Mouse (Mus musculus): Measurements from ENCODE around the gene Atxn7l2. TPM values are rescaled to one million over a fixed set of nuclear protein-coding genes. Genes with fewer than 3 reads are reported as not detected.

Gene Atxn7l2
- total and polyA plus RNA-seq, 3 experiments: 5.6 to 14.6 TPM; not detected in 1

DNA sequence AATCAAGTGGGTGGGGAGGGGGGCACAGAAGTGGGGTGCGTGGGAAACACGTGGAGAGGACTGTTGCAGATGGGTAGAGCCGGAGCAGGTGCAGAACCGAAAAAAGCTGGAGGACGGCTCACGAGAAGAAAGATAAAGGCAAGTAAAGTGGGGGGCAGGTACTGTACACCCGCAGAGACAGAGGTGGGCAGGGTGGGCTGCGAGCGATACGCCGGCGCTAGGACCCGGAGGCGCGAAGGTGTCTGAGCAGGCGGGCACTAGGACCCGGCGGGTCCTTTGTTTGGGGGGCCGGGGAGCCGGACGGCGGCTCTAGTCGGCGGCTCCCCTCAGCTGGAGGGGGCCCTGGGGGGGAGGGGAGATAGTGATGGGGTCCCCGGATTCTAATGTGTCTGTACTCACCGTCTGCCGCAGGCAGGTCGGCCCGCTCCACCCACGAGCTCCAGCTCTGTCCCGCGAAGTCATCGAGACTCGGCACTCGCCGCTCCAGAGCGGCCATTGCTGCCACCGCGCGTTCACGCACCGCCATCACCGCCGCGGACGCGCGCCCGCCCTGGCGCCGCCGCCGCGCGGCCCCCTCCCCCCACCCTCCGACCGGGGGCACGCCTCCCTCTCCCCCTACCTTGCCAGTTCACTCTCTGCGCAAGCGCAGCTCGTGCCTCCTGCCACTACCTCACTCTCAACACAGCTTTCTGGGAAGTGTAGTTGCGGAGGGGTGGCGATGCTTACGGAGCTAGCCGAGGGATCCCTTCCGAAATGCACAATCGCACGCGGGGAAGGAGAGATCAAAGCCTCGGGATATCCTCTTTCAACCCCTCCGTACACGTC is 576 bp downstream of the Atxn7l2 start (continued):
- TF ChIP-seq POLR2AphosphoS5 (IDR thresholded peaks at IDR 0.05; ENCODE audit: borderline replicate concordance, low read depth, low read length): no peak
- no peak for TF ChIP-seq USF2 (IDR thresholded peaks at IDR 0.05; ENCODE audit: borderline replicate concordance in 1 of 2, insufficient read depth in 1 of 2, low read depth in 1 of 2, low read length in 2 of 2)
- peak; percentile 86 for TF ChIP-seq NELFE (IDR thresholded peaks at IDR 0.05; ENCODE audit: low read depth, low read length)

DNA sequence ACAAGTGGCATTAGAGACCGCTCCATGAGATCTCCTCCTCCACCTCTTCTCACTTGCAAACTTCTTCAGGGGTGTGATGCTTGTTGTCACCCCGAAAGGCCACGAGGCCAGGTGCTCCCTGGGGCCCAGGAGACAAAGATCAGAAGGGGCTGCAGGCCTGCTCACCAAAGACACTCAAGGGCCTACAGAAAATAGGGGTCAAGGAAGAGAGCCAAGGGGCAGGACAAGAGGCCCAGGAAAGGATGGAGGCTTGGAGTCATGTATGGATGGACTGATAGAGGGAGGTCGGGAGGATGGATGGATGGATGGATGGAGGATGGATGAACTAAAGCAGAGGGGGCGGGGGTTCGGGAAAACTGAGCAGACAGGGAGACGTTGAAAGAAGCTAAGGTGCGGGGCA is 1.2 kb downstream of the Atxn7l2 start:
- H3K27ac ChIP-seq (ENCODE audit: control insufficient read depth, low read depth, low read length): peak overlapping the region; percentile 13; the same call in 1 of the 2 replicates
- TF ChIP-seq MYC (IDR thresholded peaks at IDR 0.05; ENCODE audit: low read depth, low read length) (no peak), MAFK (IDR thresholded peaks at IDR 0.05; ENCODE audit: borderline replicate concordance, low read depth, low read length) (no peak), USF2 (IDR thresholded peaks at IDR 0.05; ENCODE audit: borderline replicate concordance in 1 of 2, insufficient read depth in 1 of 2, low read depth in 1 of 2, low read length in 2 of 2) (no peak), RAD21 (IDR thresholded peaks at IDR 0.05; ENCODE audit: low read depth, low read length) (no peak), ZC3H11A (IDR thresholded peaks at IDR 0.05; ENCODE audit: low read depth, low read length) (no peak), ZMIZ1 (IDR thresholded peaks at IDR 0.05; ENCODE audit: low read depth, low read length) (no peak), CTCF (IDR thresholded peaks at IDR 0.05 in 2 of 3, conservative IDR thresholded peaks at IDR 0.05 in 1 of 3; ENCODE audit: control insufficient read depth in 1 of 3, insufficient read depth in 1 of 3, low read depth in 2 of 3, low read length in 3 of 3, poor library complexity in 1 of 3, severe bottlenecking in 1 of 3) (no peak)

DNA sequence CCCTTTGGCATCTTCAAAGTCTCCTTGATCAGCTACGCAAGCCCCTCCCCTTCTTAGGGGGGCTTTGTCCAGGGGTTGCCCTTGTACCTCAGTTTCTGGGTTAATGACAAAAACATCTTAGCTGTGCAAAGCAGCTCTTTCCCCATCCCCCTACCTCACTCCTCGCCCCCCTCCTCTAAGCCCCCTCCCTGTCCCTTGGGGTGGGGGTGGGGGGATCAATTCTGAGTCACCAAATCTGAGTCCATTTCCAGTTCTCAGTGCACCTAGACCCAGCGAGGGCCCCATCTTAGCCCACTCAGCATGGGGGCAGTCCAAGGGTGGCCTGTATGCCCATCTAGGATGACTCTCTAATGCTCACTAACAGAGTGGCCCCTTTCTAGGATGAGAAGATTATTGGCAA is 1.7 kb downstream of the Atxn7l2 start:
- peaks cover 8% of the 10 kb centered on the region for H3K79me2 ChIP-seq (ENCODE audit: control insufficient read depth, insufficient read depth, low read length, poor library complexity)
- H3K9me3 ChIP-seq (replicated peaks; ENCODE audit: insufficient read depth, low read length): no peaks in the 10 kb centered on the region
- H3K27ac ChIP-seq (ENCODE audit: control insufficient read depth, low read depth, low read length): no peak overlapping the region
- DNase-seq (ENCODE audit: low read depth, low spot score): no peak
- H3K9ac ChIP-seq (ENCODE audit: control insufficient read depth, low read depth, low read length, poor library complexity, severe bottlenecking): peak overlapping the region; percentile 93
- H3K4me1 ChIP-seq (ENCODE audit: control insufficient read depth in 1 of 2, insufficient read depth in 2 of 2, low read length in 2 of 2): peaks cover 2 to 9% of the 10 kb centered on the region in 2 experiments; a peak in 2 of 4 replicates
- TF ChIP-seq NRF1 (IDR thresholded peaks at IDR 0.05; ENCODE audit: insufficient read depth, low read depth, low read length, poor library complexity, severe bottlenecking) (no peak), SMC3 (IDR thresholded peaks at IDR 0.05; ENCODE audit: low read depth, low read length) (no peak), NELFE (IDR thresholded peaks at IDR 0.05; ENCODE audit: low read depth, low read length) (no peak), MYB (IDR thresholded peaks at IDR 0.05; ENCODE audit: low read depth, low read length) (no peak), UBTF (IDR thresholded peaks at IDR 0.05; ENCODE audit: borderline replicate concordance, insufficient read depth, low read depth, low read length) (no peak), ZKSCAN1 (IDR thresholded peaks at IDR 0.05; ENCODE audit: low read depth, low read length) (no peak), USF1 (IDR thresholded peaks at IDR 0.05; ENCODE audit: low read depth, low read length) (no peak), POLR2A (IDR thresholded peaks at IDR 0.05; ENCODE audit: control insufficient read depth in 1 of 2, insufficient read depth in 1 of 2, low read depth in 1 of 2, low read length in 2 of 2, poor library complexity in 1 of 2) (no peak), EP300 (IDR thresholded peaks at IDR 0.05; ENCODE audit: low read depth in 1 of 2, low read length in 2 of 2) (no peak), ZC3H11A (IDR thresholded peaks at IDR 0.05; ENCODE audit: low read depth, low read length) (no peak), GABPA (IDR thresholded peaks at IDR 0.05; ENCODE audit: low read depth, low read length) (no peak), TAL1 (IDR thresholded peaks at IDR 0.05; ENCODE audit: low read length) (no peak), MYC (IDR thresholded peaks at IDR 0.05; ENCODE audit: low read depth, low read length) (no peak), CTCF (IDR thresholded peaks at IDR 0.05 in 2 of 3, conservative IDR thresholded peaks at IDR 0.05 in 1 of 3; ENCODE audit: control insufficient read depth in 1 of 3, insufficient read depth in 1 of 3, low read depth in 2 of 3, low read length in 3 of 3, poor library complexity in 1 of 3, severe bottlenecking in 1 of 3) (no peak), USF2 (IDR thresholded peaks at IDR 0.05; ENCODE audit: borderline replicate concordance in 1 of 2, insufficient read depth in 1 of 2, low read depth in 1 of 2, low read length in 2 of 2) (no peak), SIN3A (IDR thresholded peaks at IDR 0.05; ENCODE audit: low read length) (no peak), RAD21 (IDR thresholded peaks at IDR 0.05; ENCODE audit: low read depth, low read length) (no peak), ELF1 (IDR thresholded peaks at IDR 0.05; ENCODE audit: low read depth, low read length) (no peak), MAZ (IDR thresholded peaks at IDR 0.05; ENCODE audit: low read depth, low read length) (no peak), MAFK (IDR thresholded peaks at IDR 0.05; ENCODE audit: borderline replicate concordance, low read depth, low read length) (no peak)
- H3K36me3 ChIP-seq (ENCODE audit: control insufficient read depth in 1 of 2, insufficient read depth in 2 of 2, low read length in 2 of 2): peaks cover 0 to 8% of the 10 kb centered on the region in 2 experiments; a peak in 2 of 4 replicates
- H3K27me3 ChIP-seq (ENCODE audit: control insufficient read depth in 1 of 2, insufficient read depth in 2 of 2, low read length in 2 of 2): no peaks in the 10 kb centered on the region
- H3K4me3 ChIP-seq (ENCODE audit: control insufficient read depth in 1 of 2, insufficient read depth in 1 of 2, low read depth in 2 of 2, low read length in 2 of 2): peak overlapping the region; percentile 76 to 93; a peak in 3 of 4 replicates

More for the DNA sequence above, 1.2 kb downstream of the Atxn7l2 start:
- H3K36me3 ChIP-seq (ENCODE audit: control insufficient read depth in 1 of 2, insufficient read depth in 2 of 2, low read length in 2 of 2): peaks cover 0 to 8% of the 10 kb centered on the region in 2 experiments; a peak in 2 of 4 replicates
- H3K27me3 ChIP-seq (ENCODE audit: control insufficient read depth in 1 of 2, insufficient read depth in 2 of 2, low read length in 2 of 2): no peaks in the 10 kb centered on the region
- no peaks in the 10 kb centered on the region for H3K9me3 ChIP-seq (replicated peaks; ENCODE audit: insufficient read depth, low read length)
- H3K9ac ChIP-seq (ENCODE audit: control insufficient read depth, low read depth, low read length, poor library complexity, severe bottlenecking): peak overlapping the region; percentile 93
- peaks cover 8% of the 10 kb centered on the region for H3K79me2 ChIP-seq (ENCODE audit: control insufficient read depth, insufficient read depth, low read length, poor library complexity)
- peak overlapping the region; percentile 76 to 93 for H3K4me3 ChIP-seq (ENCODE audit: control insufficient read depth in 1 of 2, insufficient read depth in 1 of 2, low read depth in 2 of 2, low read length in 2 of 2)
- peak; percentile 42 for DNase-seq (ENCODE audit: low read depth, low spot score)
- peaks cover 2 to 9% of the 10 kb centered on the region in 2 experiments; a peak in 2 of 4 replicates for H3K4me1 ChIP-seq (ENCODE audit: control insufficient read depth in 1 of 2, insufficient read depth in 2 of 2, low read length in 2 of 2)

Data from MEL (cell line).